Mouse (Mus musculus) hindbrain, embryonic 14.5 days (tissue): Measurements from ENCODE around the gene Vmn2r15. TPM values are rescaled to one million over a fixed set of nuclear protein-coding genes. Genes with fewer than 3 reads are reported as not detected.

Experiments
- ATAC-seq: fragments of 200-750 bp; cut with Nextera tagmentation; 2 replicates; pipeline ENCODE4 v1.8.0; 2017; ENCODE audit warnings: moderate number of reproducible peaks, mild to moderate bottlenecking, moderate TSS enrichment, moderate library complexity; ENCODE audit not compliant: low FRiP score
- DNase-seq: peaks from one replicate; pipeline ENCODE4 v3.0.0-alpha.2; 2015; ENCODE audit warnings: low spot score
- H3K27ac ChIP-seq: fragments of 300-500 bp; sonication (generic); 2 replicates; pipeline ENCODE4 v1.5.1; 2014; ENCODE audit warnings: mild to moderate bottlenecking, moderate library complexity
- H3K27me3 ChIP-seq: fragments of 300-500 bp; sonication (generic); 2 replicates; pipeline ENCODE4 v1.6.1; 2014; ENCODE audit warnings: mild to moderate bottlenecking, low read length, mixed read lengths; ENCODE audit not compliant: control insufficient read depth, insufficient read depth
- H3K36me3 ChIP-seq: fragments of 300-500 bp; sonication (generic); replicated peaks from 2 replicates; pipeline ENCODE4 v1.6.1; 2014; ENCODE audit not compliant: control insufficient read depth, insufficient read depth
- H3K4me1 ChIP-seq: fragments of 300-500 bp; sonication (generic); replicated peaks from 2 replicates; pipeline ENCODE4 v1.6.1; 2014; ENCODE audit warnings: antibody characterized with exemption, low read length, mixed read lengths; ENCODE audit not compliant: control insufficient read depth, insufficient read depth
- H3K4me2 ChIP-seq: fragments of 300-500 bp; sonication (generic); replicated peaks from 2 replicates; pipeline ENCODE4 v1.6.1; 2014; ENCODE audit warnings: mild to moderate bottlenecking, moderate library complexity
- H3K4me3 ChIP-seq: fragments of 300-500 bp; sonication (generic); replicated peaks from 2 replicates; pipeline ENCODE4 v1.5.1; 2014; ENCODE audit warnings: mild to moderate bottlenecking, low read length
- H3K9ac ChIP-seq: fragments of 300-500 bp; sonication (generic); 2 replicates; pipeline ENCODE4 v1.6.1; 2014
- H3K9me3 ChIP-seq: fragments of 300-500 bp; sonication (generic); 2 replicates; pipeline ENCODE4 v1.6.1; 2016; ENCODE audit warnings: low read length; ENCODE audit not compliant: control insufficient read depth
- WGBS: fragments of 180-500 bp; shearing (Covaris S2); extraction: QIAGEN DNeasy Blood & Tissue Kit; methylation state at CpG from one replicate; pipeline ENCODE4 v1.1.7; 2014; 5-methylcytosine and 5-hydroxymethylcytosine counted together
- polyA plus RNA-seq: library from polyadenylated mRNA; unstranded; fragments of >200 nt; fragmentation: Nextera tagmentation; extraction: Ambion mirVana; gene quantifications from 2 replicates; pipeline ENCODE4 v1.2.1, GENCODE M21; 2014

The Vmn2r15 gene
- not detected in 2 replicates for polyA plus RNA-seq

GRCm38 (mm10) chr5:109297544-109297943 is at the start of gene Vmn2r15:
Gene Vmn2r15, minus strand, starts transcription at chr5:109297644.
- Histone ChIP-seq H3K27ac (no peak within 1 kb of the TSS), H3K4me1 (no peaks in the 10 kb centered on the region), H3K27me3 (no peaks in the 10 kb centered on the region), H3K4me2 (no peak within 1 kb of the TSS), H3K9me3 (peaks cover 11% of the 10 kb centered on the region), H3K36me3 (no peaks in the 10 kb centered on the region), H3K9ac (no peak within 1 kb of the TSS), H3K4me3 (no peak within 1 kb of the TSS)
- no peak for DNase-seq
- no peak for ATAC-seq
- WGBS = 51% methylated on average over 3 of the region's 3 CpGs

- no peak within 1 kb of the TSS for H3K4me2 ChIP-seq
- no peaks in the 10 kb centered on the region for H3K27me3 ChIP-seq
- H3K4me3 ChIP-seq = no peak within 1 kb of the TSS
- H3K9me3 ChIP-seq = peaks cover 33% of the 10 kb centered on the region
- no peaks in the 10 kb centered on the region for H3K36me3 ChIP-seq
- no peaks in the 10 kb centered on the region for H3K4me1 ChIP-seq
- H3K9ac ChIP-seq = no peak within 1 kb of the TSS
- no peak for DNase-seq
- no peak for ATAC-seq
- H3K27ac ChIP-seq = no peak within 1 kb of the TSS
- WGBS = 55% methylated on average over 2 of the region's 2 CpGs
These were observed 32.4 kb upstream of the Vmn2r15 start, which contains the start of gene Vmn2r16 for GRCm38 (mm10) chr5:109329862-109330261. Gene Vmn2r16, plus strand, starts transcription at chr5:109330162.

DNA sequence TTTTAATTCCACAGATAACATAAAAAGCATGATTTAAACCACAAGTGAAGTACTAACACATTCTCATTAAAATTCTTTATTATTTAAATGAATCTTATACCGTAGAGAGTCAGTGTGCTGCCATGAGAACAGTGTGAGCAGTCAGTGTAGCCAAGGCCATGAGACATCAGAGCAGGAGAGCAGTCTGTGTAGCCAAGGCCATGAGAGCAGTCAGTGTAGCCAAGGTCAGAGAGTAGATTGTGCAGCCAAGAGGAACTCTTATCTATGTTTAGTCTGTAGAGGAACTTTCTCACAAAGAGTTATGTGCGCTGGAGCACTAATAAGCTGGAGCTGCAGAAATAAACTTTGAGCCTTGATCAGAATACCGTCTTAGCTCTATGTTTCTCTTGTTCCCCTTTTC is 2.8 kb downstream of the Vmn2r15 start:
- Histone ChIP-seq H3K4me1 (no peaks in the 10 kb centered on the region), H3K27ac (no peak overlapping the region), H3K27me3 (no peaks in the 10 kb centered on the region), H3K36me3 (no peaks in the 10 kb centered on the region), H3K4me2 (no peak overlapping the region), H3K9ac (no peak overlapping the region), H3K4me3 (no peak overlapping the region), H3K9me3 (peaks cover 12% of the 10 kb centered on the region)
- DNase-seq (no peak), ATAC-seq (no peak)
- WGBS = 88% methylated on average over 3 of the region's 3 CpGs

Other genes starting within 250 kb of the Vmn2r15 start
- gene Vmn2r11, start 238.1 kb downstream of the Vmn2r15 start, polyA plus RNA-seq = not detected in 2 replicates
- gene Vmn2r12, start 199.7 kb downstream of the Vmn2r15 start, polyA plus RNA-seq = not detected in 2 replicates
- not detected in 2 replicates for gene Vmn2r13, start 105.4 kb downstream of the Vmn2r15 start, polyA plus RNA-seq
- gene Vmn2r14, start 72.9 kb downstream of the Vmn2r15 start, polyA plus RNA-seq = not detected in 2 replicates
- not detected in 2 replicates for gene Vmn2r16, start 32.5 kb upstream of the Vmn2r15 start, polyA plus RNA-seq
- not detected in 2 replicates for gene Vmn2r17, start 122.0 kb upstream of the Vmn2r15 start, polyA plus RNA-seq